Mouse (Mus musculus) bone marrow macrophage, adult 2 months (primary cell): ENCODE results near the gene Chrm3. TPM values are rescaled to one million over a fixed set of nuclear protein-coding genes. Genes with fewer than 3 reads are reported as not detected.

ENCODE experiments used
- H3K27ac ChIP-seq: 2 replicates; pipeline ENCODE4 v1.5.1; 2012; ENCODE audit warnings: low read depth, low read length; ENCODE audit not compliant: insufficient read depth
- H3K4me1 ChIP-seq: 2 replicates; pipeline ENCODE4 v1.6.1; 2012; ENCODE audit warnings: low read length; ENCODE audit not compliant: control insufficient read depth, insufficient read depth
- H3K4me3 ChIP-seq: 2 replicates; pipeline ENCODE4 v1.5.1; 2012; ENCODE audit warnings: mild to moderate bottlenecking, low read length, moderate library complexity; ENCODE audit not compliant: insufficient read depth
- CTCF ChIP-seq: IDR thresholded peaks from 2 replicates; pipeline ENCODE4 v1.5.1; 2012; ENCODE audit warnings: low read depth, mild to moderate bottlenecking, low read length, moderate library complexity
- POLR2A ChIP-seq: IDR thresholded peaks from 2 replicates; pipeline ENCODE4 v1.6.1; 2012; ENCODE audit warnings: mild to moderate bottlenecking, low read depth, low read length, borderline replicate concordance
- polyA plus RNA-seq: library from polyadenylated mRNA; stranded (reverse); fragments of >200 nt; gene quantifications from 2 replicates; pipeline ENCODE4 v1.2.4, GENCODE M21; 2012; ENCODE audit not compliant: missing spikeins, insufficient read depth, insufficient read length

Chrm3 gene
- polyA plus RNA-seq, 1 experiment, result not detected

DNA sequence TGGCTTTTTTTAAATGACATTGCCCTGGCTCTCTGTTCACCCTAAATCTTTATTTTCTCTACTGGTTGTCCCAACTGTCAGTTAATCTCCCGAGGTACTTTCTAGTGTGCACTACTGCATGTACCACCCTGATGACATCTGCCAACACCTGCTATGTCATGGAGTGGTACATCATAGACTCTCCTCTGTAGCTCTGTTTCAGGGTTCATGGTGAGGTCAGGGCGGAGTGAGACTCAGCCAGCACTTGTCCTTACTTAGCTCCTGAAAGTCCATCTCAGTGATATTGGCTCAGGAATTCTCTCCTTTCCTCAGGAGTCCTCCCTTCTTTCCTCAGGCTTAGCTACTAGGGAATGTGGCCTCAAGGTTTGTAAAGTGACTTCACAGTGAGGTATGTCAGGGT is 451.9 kb downstream of the Chrm3 start:
- Histone ChIP-seq H3K27ac (no peak overlapping the region), H3K4me1 (no peaks in the 10 kb centered on the region), H3K4me3 (no peak overlapping the region)
- TF ChIP-seq POLR2A (no peak), CTCF (no peak)

DNA sequence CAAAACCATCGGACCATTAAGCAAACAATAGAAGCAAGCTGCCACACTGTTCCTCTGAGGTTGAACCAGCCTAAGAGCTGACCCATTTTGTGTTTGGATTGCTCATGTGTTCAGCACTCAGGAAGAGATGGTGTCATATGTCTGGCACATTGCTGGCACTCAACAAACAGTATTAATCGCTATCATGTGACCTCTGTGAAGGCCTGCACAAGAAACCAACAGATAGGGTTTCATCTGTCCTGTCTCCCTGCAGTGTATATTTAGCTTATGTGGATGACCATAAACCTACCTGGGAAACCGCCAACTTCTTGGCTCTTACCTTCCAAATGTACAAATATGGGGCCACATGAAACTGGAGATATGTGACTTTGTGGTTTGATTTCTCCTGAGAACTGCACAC is 453.4 kb downstream of the Chrm3 start:
- no peak for TF ChIP-seq POLR2A
- TF ChIP-seq CTCF, result no peak
- Histone ChIP-seq H3K4me3 (no peak overlapping the region), H3K27ac (no peak overlapping the region), H3K4me1 (no peaks in the 10 kb centered on the region)

- Histone ChIP-seq H3K4me3 (no peak overlapping the region), H3K27ac (no peak overlapping the region), H3K4me1 (no peaks in the 10 kb centered on the region)
- TF ChIP-seq CTCF, result no peak
Observed at GRCm38 (mm10) chr13:9904455-9904854, 456.2 kb downstream of the Chrm3 start.

GRCm38 (mm10) chr13:9900653-9901385 is 459.8 kb downstream of the Chrm3 start:
- Histone ChIP-seq H3K4me1 (no peaks in the 10 kb centered on the region), H3K27ac (no peak overlapping the region), H3K4me3 (no peak overlapping the region)
- no peak for TF ChIP-seq POLR2A

DNA sequence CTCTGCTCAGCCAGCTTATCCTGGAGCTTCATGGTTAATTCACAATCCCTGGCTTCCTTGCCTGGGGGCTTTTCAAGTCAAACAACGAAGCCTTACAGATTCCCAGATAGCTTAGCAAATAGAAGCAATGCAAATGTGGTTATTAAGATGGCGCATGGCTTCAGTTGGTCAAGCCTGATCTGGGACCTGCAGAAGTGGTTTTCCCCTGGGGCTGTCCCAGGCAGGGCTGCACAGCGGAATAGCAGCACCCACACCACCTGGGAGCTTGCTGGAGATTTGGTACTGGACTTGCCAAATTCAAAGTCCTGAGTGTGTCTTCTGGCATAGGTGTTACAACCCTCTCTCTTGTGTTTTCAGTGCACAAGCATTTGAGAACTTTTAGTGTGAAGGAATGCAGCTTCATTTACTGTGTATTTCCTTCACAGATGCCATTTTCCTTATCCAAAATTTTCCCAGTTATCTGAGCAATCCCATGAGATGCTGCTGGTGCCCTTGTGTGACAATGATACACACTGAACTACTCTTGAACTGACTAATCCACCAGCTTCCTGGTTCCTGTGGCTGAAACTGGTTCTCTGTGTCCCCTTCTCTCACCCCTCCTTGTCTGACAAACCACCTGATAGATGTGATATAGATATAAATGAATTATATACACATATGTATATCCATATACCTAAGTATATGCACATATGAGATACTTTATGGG is 461.8 kb downstream of the Chrm3 start:
- TF ChIP-seq POLR2A (no peak), CTCF (no peak)
- Histone ChIP-seq H3K4me1 (no peaks in the 10 kb centered on the region), H3K4me3 (no peak overlapping the region), H3K27ac (no peak overlapping the region)

- Histone ChIP-seq H3K4me3 (no peak overlapping the region), H3K4me1 (no peaks in the 10 kb centered on the region), H3K27ac (no peak overlapping the region)
- TF ChIP-seq POLR2A, result no peak
- no peak for TF ChIP-seq CTCF
Observed at GRCm38 (mm10) chr13:9897231-9897630, 463.4 kb downstream of the Chrm3 start.

DNA sequence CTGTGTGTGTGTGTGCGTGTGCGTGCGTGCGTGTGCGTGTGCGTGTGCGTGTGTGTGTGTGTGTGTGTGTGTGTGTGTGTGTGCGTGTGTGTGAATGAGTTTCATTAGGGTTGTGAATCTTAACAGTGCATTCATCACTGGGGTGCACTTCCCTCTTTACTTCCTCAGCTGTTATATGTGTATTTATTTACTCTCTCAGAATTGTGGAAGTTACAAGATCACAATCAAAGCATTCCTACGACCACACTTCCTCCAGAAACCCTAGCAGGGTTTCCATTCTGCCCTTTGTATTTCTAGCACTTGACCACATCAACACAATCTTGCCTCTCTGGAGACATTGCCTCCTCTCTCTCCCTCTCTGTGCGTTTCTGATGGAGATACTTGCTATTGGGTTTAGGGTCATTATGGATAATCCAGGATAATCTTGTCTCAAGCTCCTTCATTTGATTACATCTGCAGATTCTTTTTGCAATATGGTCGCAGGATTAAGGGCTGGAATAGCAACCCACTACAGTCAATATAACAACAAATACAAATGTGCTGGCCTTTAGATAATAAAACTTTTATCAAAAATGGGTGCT is 465.5 kb downstream of the Chrm3 start:
- Histone ChIP-seq H3K4me3 (no peak overlapping the region), H3K27ac (no peak overlapping the region), H3K4me1 (no peaks in the 10 kb centered on the region)
- TF ChIP-seq POLR2A, result no peak
- TF ChIP-seq CTCF, result no peak

DNA sequence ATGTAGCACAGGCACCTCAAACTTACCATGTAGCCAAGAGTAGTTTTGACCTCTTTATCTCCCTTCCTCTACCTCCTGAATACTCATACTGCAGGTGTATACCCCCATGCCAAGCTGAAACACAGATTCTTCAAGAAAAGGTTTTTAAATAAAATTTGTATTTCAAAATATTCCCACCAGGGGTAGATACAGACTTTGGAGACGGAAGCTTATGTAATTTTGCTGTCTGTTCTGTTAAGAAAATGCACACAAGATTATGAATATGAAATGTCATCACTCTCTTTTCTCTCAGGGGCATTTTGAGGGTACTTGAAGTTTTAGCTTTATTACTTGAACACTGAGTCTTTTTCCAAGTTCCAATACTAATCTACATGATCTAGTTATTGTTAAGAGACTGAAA is 469.6 kb downstream of the Chrm3 start:
- TF ChIP-seq CTCF (no peak), POLR2A (no peak)
- H3K4me1 ChIP-seq, result no peaks in the 10 kb centered on the region
- H3K27ac ChIP-seq, result no peak overlapping the region
- no peak overlapping the region for H3K4me3 ChIP-seq

DNA sequence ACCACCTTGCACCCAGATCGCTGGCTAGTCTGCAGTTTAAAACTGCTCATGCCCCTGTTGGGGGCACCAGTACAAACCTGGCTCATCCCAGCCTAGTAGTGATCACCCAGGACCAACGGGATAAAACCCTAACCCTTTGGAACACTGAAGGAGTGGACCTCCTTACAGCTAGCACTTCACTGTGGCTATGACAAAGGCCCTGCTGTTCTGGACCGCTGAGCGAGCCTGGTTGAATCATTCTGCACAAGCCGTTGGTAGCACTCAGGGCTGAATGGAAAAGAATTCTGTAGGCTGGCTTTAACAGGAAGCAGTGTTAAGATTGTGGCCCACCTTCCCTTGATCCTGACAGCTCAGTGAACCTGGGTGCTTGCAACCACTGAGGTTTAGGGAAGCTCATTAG is 470.2 kb downstream of the Chrm3 start:
- H3K4me3 ChIP-seq, result no peak overlapping the region
- TF ChIP-seq POLR2A (no peak), CTCF (no peak)

GRCm38 (mm10) chr13:9889954-9890353 is 470.7 kb downstream of the Chrm3 start:
- TF ChIP-seq POLR2A, result no peak
- TF ChIP-seq CTCF, result no peak
- Histone ChIP-seq H3K4me1 (no peaks in the 10 kb centered on the region), H3K4me3 (no peak overlapping the region), H3K27ac (no peak overlapping the region)

More for the DNA sequence above, 470.2 kb downstream of the Chrm3 start:
- Histone ChIP-seq H3K4me1 (no peaks in the 10 kb centered on the region), H3K27ac (no peak overlapping the region)

- no peak overlapping the region for H3K27ac ChIP-seq
- TF ChIP-seq CTCF, result no peak
- no peak for TF ChIP-seq POLR2A
- H3K4me1 ChIP-seq, result no peaks in the 10 kb centered on the region
- H3K4me3 ChIP-seq, result no peak overlapping the region
Observed at GRCm38 (mm10) chr13:9888284-9888683, 472.4 kb downstream of the Chrm3 start.
